In genomic region chr11:71729287-71729686, GRCm38 (mm10) we compare ENCODE assay signal across 25 mouse cellular contexts. TPM values are rescaled to one million over a fixed set of nuclear protein-coding genes. Genes with fewer than 3 reads are reported as not detected.
"Had no signal": no experiment of that assay in that cellular context is flagged by ENCODE, and none has a peak within 500 bp of the region (broad histone marks: within the 10 kb centered on the region; RNA-seq: fewer than 3 reads in every experiment).

No protein-coding gene starts in this region.

- H3K4me3 ChIP-seq: intestine, embryonic 15.5 days; kidney, embryonic 15.5 days; left cerebral cortex, adult 2 months; myocyte; neural tube, embryonic 13.5 days had no signal

- H3K9me3 ChIP-seq: intestine, embryonic 15.5 days; kidney, embryonic 15.5 days; neural tube, embryonic 13.5 days had no signal

- H3K27ac ChIP-seq: intestine, embryonic 15.5 days; kidney, embryonic 15.5 days; left cerebral cortex, adult 2 months; liver, embryonic 14.5 days; macrophage; neural tube, embryonic 13.5 days; stomach, postnatal 0 days had no signal

- DNase-seq: kidney, adult 11 months; kidney, adult 8-10 months; kidney, postnatal 10 days; kidney, postnatal 36 days; layer of hippocampus, postnatal 36 days; liver, postnatal 0 days; lung, embryonic 14.5 days; right cerebral cortex, adult 18-20 months; right cerebral cortex, postnatal 14 days; right cerebral cortex, postnatal 4 days; thymus, adult 2 months; thymus, postnatal 14 days; thymus, postnatal 4 days had no signal

- H3K4me1 ChIP-seq: intestine, embryonic 15.5 days had no signal

- H3K27me3 ChIP-seq: intestine, embryonic 15.5 days; kidney, embryonic 15.5 days; neural tube, embryonic 13.5 days had no signal

- ATAC-seq: intestine, embryonic 15.5 days; liver, postnatal 0 days; lung, postnatal 0 days had no signal

- H3K4me2 ChIP-seq: intestine, embryonic 15.5 days; kidney, embryonic 15.5 days; lung, embryonic 14.5 days; neural tube, embryonic 13.5 days had no signal

- H3K9ac ChIP-seq: intestine, embryonic 15.5 days; kidney, embryonic 15.5 days; liver, embryonic 14.5 days; liver, postnatal 0 days; lung, embryonic 14.5 days; neural tube, embryonic 13.5 days had no signal

- H3K36me3 ChIP-seq: intestine, embryonic 15.5 days; kidney, embryonic 15.5 days; neural tube, embryonic 13.5 days had no signal

RNA-seq across cellular contexts. Expression of gene Wscd1, which starts 20.4 kb away (rescaled TPM):
- total RNA-seq: megakaryocyte, adult 5-6 weeks; monocyte, adult 5-6 weeks; neutrophil, adult 5-6 weeks had no signal
- polyA plus RNA-seq: macrophage had no signal
